Mouse (Mus musculus): ENCODE results near the gene Tmx2.

The Tmx2 gene

GRCm38 (mm10) chr2:84636231-84636741 is 42.7 kb downstream of the Tmx2 start:
- DNase-seq, result peak; percentile 62 to 80

DNA sequence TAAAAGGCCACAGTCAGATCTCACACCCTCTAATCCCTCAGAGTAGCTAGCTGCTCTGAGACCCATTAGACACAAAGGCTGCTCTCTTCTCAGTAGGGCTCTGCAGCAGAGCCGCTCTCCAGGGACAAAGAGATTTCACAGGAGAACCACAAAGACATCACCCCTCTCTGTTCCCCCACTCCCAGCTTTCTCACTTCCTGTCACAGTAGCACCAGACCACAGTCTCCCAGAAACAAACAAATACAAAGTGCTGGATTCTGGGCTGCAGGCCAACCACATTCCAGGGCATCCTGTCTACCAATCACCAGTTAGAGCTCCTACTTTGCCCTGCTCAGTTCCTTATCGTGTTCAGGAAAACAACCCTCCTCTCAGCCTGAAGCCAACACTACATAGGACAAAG is 43.3 kb downstream of the Tmx2 start:
- DNase-seq, result peak; percentile 96 to 98

DNA sequence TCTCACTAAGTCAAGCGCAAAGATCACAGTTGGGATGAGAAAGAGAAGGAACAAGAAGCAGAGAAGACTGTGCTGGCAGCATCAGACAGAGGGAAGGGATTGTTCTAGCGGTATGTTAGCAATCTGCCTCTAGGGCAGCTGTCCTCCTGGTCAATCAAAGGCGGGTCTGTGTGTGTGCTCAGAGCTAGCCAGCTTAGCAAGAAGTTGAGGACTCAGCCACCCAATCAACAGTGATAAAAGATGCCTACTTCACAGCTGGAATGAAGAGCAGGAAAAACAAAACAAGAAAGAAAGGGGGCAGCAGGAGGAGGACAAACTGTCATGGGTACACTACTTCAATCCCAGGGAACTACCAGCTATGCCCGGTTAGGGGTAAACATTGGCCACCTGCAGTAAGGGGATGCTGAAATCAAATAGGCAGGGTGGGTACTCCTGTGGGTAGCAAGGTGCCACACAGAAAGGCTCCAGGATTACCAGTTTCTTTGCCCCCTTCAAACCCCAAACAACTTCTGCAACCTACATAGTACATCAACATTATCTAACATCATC is 43.9 kb downstream of the Tmx2 start:
- DNase-seq, result no peak

GRCm38 (mm10) chr2:84634006-84634405 is 44.9 kb downstream of the Tmx2 start:
- no peak for DNase-seq

DNA sequence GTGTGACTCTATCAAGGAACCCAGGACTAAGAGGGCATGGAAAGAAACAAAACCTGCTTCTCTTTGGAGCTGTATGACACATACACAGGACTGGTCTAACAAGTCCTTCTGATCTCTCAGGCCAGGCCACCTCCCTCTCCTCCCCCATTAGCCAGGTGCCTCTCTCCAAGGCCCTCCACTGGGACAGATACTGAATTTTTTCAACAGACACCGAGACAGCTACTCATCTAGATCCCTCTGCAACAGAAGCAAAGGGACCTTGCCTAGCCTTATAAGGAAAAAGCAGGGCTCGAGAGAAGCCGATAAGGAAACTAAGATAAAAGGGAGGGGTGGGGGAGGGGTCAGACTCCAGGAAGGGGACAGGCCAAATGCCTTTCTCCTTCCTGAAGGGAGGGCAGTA is 45.9 kb downstream of the Tmx2 start:
- peak; percentile 72 to 82 for DNase-seq

DNA sequence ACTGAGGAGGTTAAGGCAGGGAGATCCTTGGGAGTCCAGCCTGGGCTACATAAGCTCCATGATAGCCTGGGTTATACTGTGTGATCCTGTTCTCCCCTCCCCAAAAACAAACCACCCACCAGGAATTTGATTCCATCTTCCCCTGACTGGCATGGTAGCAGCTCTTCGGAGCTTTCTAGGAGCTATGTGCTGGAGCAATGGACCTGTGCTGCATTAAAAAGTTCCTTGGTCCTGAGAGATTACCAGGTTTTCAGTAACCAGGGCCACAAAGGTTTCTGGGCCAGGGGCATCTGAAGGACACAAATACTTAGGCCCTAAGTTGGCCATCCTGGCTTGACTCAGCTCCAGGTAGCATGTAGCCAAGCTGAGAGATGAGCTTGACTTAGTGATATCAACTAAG is 46.9 kb downstream of the Tmx2 start:
- no peak for DNase-seq

DNA sequence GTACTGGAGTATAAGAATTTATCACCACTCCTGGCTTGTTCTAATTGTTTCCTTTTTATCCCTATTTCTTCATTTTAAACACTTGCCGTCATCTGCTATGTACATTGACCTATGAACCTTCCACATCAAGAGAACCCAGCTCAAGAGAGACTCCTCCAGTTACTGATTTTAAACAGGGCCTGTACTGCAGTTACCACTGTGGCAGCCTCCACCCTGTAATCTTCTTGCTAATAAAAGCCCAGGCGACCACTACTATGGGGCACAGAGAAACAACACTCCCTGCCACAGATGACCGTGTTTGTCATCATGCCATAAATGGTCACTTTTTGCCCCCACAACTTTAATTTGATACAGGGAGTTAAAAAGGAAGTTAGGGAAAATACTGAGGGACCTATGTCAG is 51.9 kb downstream of the Tmx2 start:
- no peak for DNase-seq

GRCm38 (mm10) chr2:84626366-84626975 is 52.5 kb downstream of the Tmx2 start:
- no peak for DNase-seq

DNA sequence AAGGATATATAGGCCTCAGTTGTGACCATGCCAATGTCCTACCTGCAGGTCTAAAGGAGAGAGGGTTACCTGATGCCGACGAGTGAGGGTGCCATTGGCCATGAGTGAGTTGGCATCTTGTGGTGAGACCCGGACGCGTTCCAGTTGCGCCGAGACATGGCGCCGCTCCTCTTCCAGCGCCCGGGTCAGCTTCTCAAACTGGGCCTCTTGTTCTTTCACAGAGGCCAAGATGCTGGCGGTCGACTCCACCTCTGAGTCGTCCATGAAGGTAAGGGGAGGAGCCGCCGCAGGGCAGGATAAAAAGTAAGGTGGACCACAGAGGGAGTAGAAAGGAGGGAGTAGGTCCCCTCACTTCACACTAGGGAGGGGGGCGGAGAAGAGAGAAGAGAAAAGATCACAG is 54.7 kb downstream of the Tmx2 start:
- no peak for DNase-seq

GRCm38 (mm10) chr2:84623428-84624119 is 55.4 kb downstream of the Tmx2 start:
- DNase-seq, result no peak

DNA sequence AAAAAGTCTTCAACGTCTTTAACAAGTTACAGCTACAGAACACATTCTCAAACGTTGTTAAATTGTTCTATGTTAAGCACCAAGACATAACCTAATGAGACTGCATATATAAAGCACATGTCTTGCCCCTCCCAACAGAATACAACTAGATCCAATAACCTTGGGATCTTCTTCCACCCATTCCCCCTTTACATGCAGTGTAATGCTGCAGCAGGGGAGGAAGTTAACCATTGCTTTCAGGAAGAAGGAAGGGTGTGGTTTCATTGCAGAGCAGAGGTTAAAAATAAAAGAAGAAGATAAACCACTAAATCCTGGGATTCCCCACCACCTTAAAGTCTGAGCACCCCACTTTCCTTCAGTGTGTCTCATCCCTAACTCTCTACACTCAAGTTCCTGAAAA is 56.3 kb downstream of the Tmx2 start:
- no peak for DNase-seq

Measured in lung, adult 18-20 months (tissue).